Mouse (Mus musculus) testis, adult 2 months (tissue): ENCODE data around the gene Lcn11.

Experiments
- CTCF ChIP-seq: fragments of 200-500 bp; IDR thresholded peaks from 2 replicates; pipeline ENCODE4 v1.5.1; 2012; ENCODE audit warnings: low read depth, mild to moderate bottlenecking, inconsistent platforms, low read length, moderate library complexity; ENCODE audit not compliant: control insufficient read depth, insufficient read depth, insufficient replicate concordance
- POLR2A ChIP-seq: fragments of 200-500 bp; IDR thresholded peaks from 2 replicates; pipeline ENCODE4 v1.6.1; 2012; ENCODE audit warnings: low read depth, mild to moderate bottlenecking, inconsistent platforms, low read length, moderate library complexity; ENCODE audit not compliant: control insufficient read depth

- TF ChIP-seq CTCF (no peak), POLR2A (no peak)
These were observed 12.3 kb downstream of the Lcn11 start for GRCm38 (mm10) chr2:25789092-25789491.
